Mouse (Mus musculus): ENCODE results near the gene Nup210. TPM values are rescaled to one million over a fixed set of nuclear protein-coding genes. Genes with fewer than 3 reads are reported as not detected.
A peak's percentile ranks its signal among the peaks of the same experiment; 100 is the strongest.

Gene Nup210
- polyA plus RNA-seq, 1 experiment from 2014 or later = 11.8 TPM

- Histone ChIP-seq H3K4me2 (ENCODE audit: low read depth, low read length) (no peak overlapping the region), H3K27me3 (ENCODE audit: insufficient read depth, low read length) (no peaks in the 10 kb centered on the region), H3K9ac (replicated peaks) (no peak overlapping the region), H3K4me3 (ENCODE audit: low read depth, low read length) (no peak overlapping the region), H3K36me3 (replicated peaks; ENCODE audit: insufficient read depth, low read length) (peaks cover 88% of the 10 kb centered on the region), H3K9me3 (ENCODE audit: low read length) (no peaks in the 10 kb centered on the region), H3K27ac (ENCODE audit: low read depth) (no peak overlapping the region), H3K4me1 (ENCODE audit: insufficient read depth) (peaks cover 2% of the 10 kb centered on the region; the same call in 1 of the 2 replicates)
- ATAC-seq = peak; percentile 49
- TF ChIP-seq CTCF (IDR thresholded peaks at IDR 0.05; ENCODE audit: low read depth) (no peak), EP300 (IDR thresholded peaks at IDR 0.05; ENCODE audit: low read depth) (no peak)
- WGBS (ENCODE audit: insufficient replicate concordance) = 75% methylated on average over 10 of the region's 10 CpGs
- DNase-seq = no peak
These were observed 24.3 kb downstream of the Nup210 start for GRCm38 (mm10) chr6:91092216-91092899.

- H3K36me3 ChIP-seq (replicated peaks; ENCODE audit: insufficient read depth, low read length) = peaks cover 50% of the 10 kb centered on the region
- no peaks in the 10 kb centered on the region for H3K27me3 ChIP-seq (ENCODE audit: insufficient read depth, low read length)
- no peak overlapping the region for H3K4me2 ChIP-seq (ENCODE audit: low read depth, low read length)
- peak; percentile 59 for DNase-seq
- H3K27ac ChIP-seq (ENCODE audit: low read depth) = no peak overlapping the region
- H3K9ac ChIP-seq (replicated peaks) = no peak overlapping the region
- H3K9me3 ChIP-seq (ENCODE audit: low read length) = no peaks in the 10 kb centered on the region
- TF ChIP-seq CTCF (IDR thresholded peaks at IDR 0.05; ENCODE audit: low read depth) = peak; percentile 60
- peak; percentile 84 for TF ChIP-seq EP300 (IDR thresholded peaks at IDR 0.05; ENCODE audit: low read depth)
- 58% methylated on average over 5 of the region's 5 CpGs for WGBS (ENCODE audit: insufficient replicate concordance)
- ATAC-seq = peak; percentile 88
- H3K4me3 ChIP-seq (ENCODE audit: low read depth, low read length) = no peak overlapping the region
- H3K4me1 ChIP-seq (ENCODE audit: insufficient read depth) = no peaks in the 10 kb centered on the region
These were observed 31.3 kb downstream of the Nup210 start for GRCm38 (mm10) chr6:91085114-91085892.

- Histone ChIP-seq H3K9ac (replicated peaks) (no peak overlapping the region), H3K27me3 (ENCODE audit: insufficient read depth, low read length) (no peaks in the 10 kb centered on the region), H3K9me3 (ENCODE audit: low read length) (no peaks in the 10 kb centered on the region), H3K4me3 (ENCODE audit: low read depth, low read length) (no peak overlapping the region), H3K4me2 (ENCODE audit: low read depth, low read length) (no peak overlapping the region), H3K4me1 (ENCODE audit: insufficient read depth) (no peaks in the 10 kb centered on the region), H3K27ac (ENCODE audit: low read depth) (no peak overlapping the region), H3K36me3 (replicated peaks; ENCODE audit: insufficient read depth, low read length) (peaks cover 32% of the 10 kb centered on the region)
- WGBS (ENCODE audit: insufficient replicate concordance) = 52% methylated on average over 1 of the region's 1 CpGs
- ATAC-seq (no peak), DNase-seq (no peak)
- TF ChIP-seq CTCF (IDR thresholded peaks at IDR 0.05; ENCODE audit: low read depth) (peak; percentile 51), EP300 (IDR thresholded peaks at IDR 0.05; ENCODE audit: low read depth) (no peak)
These were observed 36.6 kb downstream of the Nup210 start for GRCm38 (mm10) chr6:91080033-91080432.

- H3K4me2 ChIP-seq (ENCODE audit: low read depth, low read length) = no peak overlapping the region
- peaks cover 56% of the 10 kb centered on the region for H3K36me3 ChIP-seq (replicated peaks; ENCODE audit: insufficient read depth, low read length)
- no peak overlapping the region for H3K27ac ChIP-seq (ENCODE audit: low read depth)
- WGBS (ENCODE audit: insufficient replicate concordance) = 91% methylated on average over 9 of the region's 9 CpGs
- no peak overlapping the region for H3K4me3 ChIP-seq (ENCODE audit: low read depth, low read length)
- no peak for DNase-seq
- no peaks in the 10 kb centered on the region for H3K27me3 ChIP-seq (ENCODE audit: insufficient read depth, low read length)
- no peaks in the 10 kb centered on the region for H3K4me1 ChIP-seq (ENCODE audit: insufficient read depth)
- no peak overlapping the region for H3K9ac ChIP-seq (replicated peaks)
- no peak for ATAC-seq
- no peaks in the 10 kb centered on the region for H3K9me3 ChIP-seq (ENCODE audit: low read length)
- TF ChIP-seq CTCF (IDR thresholded peaks at IDR 0.05; ENCODE audit: low read depth) = no peak
- no peak for TF ChIP-seq EP300 (IDR thresholded peaks at IDR 0.05; ENCODE audit: low read depth)
These were observed 40.4 kb downstream of the Nup210 start for GRCm38 (mm10) chr6:91076249-91076648.

- no peak for ATAC-seq
- Histone ChIP-seq H3K27me3 (ENCODE audit: insufficient read depth, low read length) (no peaks in the 10 kb centered on the region), H3K4me3 (ENCODE audit: low read depth, low read length) (no peak overlapping the region), H3K4me2 (ENCODE audit: low read depth, low read length) (no peak overlapping the region), H3K27ac (ENCODE audit: low read depth) (no peak overlapping the region), H3K4me1 (ENCODE audit: insufficient read depth) (no peaks in the 10 kb centered on the region), H3K36me3 (replicated peaks; ENCODE audit: insufficient read depth, low read length) (peaks cover 64% of the 10 kb centered on the region), H3K9me3 (ENCODE audit: low read length) (no peaks in the 10 kb centered on the region), H3K9ac (replicated peaks) (no peak overlapping the region)
- WGBS (ENCODE audit: insufficient replicate concordance) = 82% methylated on average over 1 of the region's 1 CpGs
- DNase-seq = no peak
- TF ChIP-seq CTCF (IDR thresholded peaks at IDR 0.05; ENCODE audit: low read depth) = no peak
- TF ChIP-seq EP300 (IDR thresholded peaks at IDR 0.05; ENCODE audit: low read depth) = no peak
These were observed 48.1 kb downstream of the Nup210 start for GRCm38 (mm10) chr6:91068511-91068910.

- Histone ChIP-seq H3K4me2 (ENCODE audit: low read depth, low read length) (no peak overlapping the region), H3K9me3 (ENCODE audit: low read length) (no peaks in the 10 kb centered on the region), H3K4me3 (ENCODE audit: low read depth, low read length) (no peak overlapping the region), H3K4me1 (ENCODE audit: insufficient read depth) (no peaks in the 10 kb centered on the region), H3K36me3 (replicated peaks; ENCODE audit: insufficient read depth, low read length) (peaks cover 61% of the 10 kb centered on the region), H3K27ac (ENCODE audit: low read depth) (no peak overlapping the region), H3K27me3 (ENCODE audit: insufficient read depth, low read length) (no peaks in the 10 kb centered on the region), H3K9ac (replicated peaks) (no peak overlapping the region)
- WGBS (ENCODE audit: insufficient replicate concordance) = 86% methylated on average over 3 of the region's 3 CpGs
- TF ChIP-seq CTCF (IDR thresholded peaks at IDR 0.05; ENCODE audit: low read depth) = peak; percentile 15; the same call in 1 of the 2 replicates
- no peak for TF ChIP-seq EP300 (IDR thresholded peaks at IDR 0.05; ENCODE audit: low read depth)
- ATAC-seq = no peak
- DNase-seq = no peak
These were observed 49.6 kb downstream of the Nup210 start for GRCm38 (mm10) chr6:91067048-91067447.
